Mouse (Mus musculus) embryonic fibroblast, embryonic 13.5 days (primary cell): ENCODE data around the gene Glp1r.

Experiments used
- CTCF ChIP-seq: IDR thresholded peaks from 2 replicates; pipeline ENCODE4 v1.5.1; 2011; ENCODE audit warnings: mild to moderate bottlenecking, control low read depth, low read length, moderate library complexity, borderline replicate concordance; ENCODE audit not compliant: insufficient read depth
- POLR2A ChIP-seq: IDR thresholded peaks from 2 replicates; pipeline ENCODE4 v1.6.1; 2011; ENCODE audit warnings: low read depth, mild to moderate bottlenecking, control low read depth, low read length, moderate library complexity

DNA sequence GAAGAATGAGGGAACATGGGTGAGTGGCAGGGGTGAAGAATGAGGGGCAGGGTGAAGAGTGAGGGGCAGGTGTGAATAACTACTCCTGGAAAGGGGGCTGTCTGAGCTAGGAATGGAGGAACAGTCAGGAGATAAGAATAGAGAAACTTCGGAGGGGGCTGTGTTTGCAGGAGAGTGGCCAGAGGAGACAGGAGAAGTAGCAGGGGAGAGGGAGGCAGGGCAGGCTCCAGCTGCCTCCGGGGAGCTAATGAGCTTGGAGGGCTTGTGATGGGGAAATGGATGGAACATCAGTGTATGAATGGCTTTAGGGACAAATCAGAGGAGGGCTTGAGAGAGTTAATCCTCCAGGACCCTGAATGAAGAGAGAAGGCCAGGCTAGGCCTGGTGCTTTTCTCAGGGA, 4.5 kb upstream of the Glp1r start:
- TF ChIP-seq CTCF (no peak), POLR2A (no peak)
